Mouse (Mus musculus): Measurements from ENCODE around the gene Acot6.

GRCm38 (mm10) chr12:84067752-84068151 lies 32.7 kb upstream of the Acot6 start:
- TF ChIP-seq GATA1 (IDR thresholded peaks at IDR 0.05; ENCODE audit: borderline replicate concordance, low read length): no peak
- TF ChIP-seq FLI1 (IDR thresholded peaks at IDR 0.05; ENCODE audit: low read length): no peak

All from megakaryocyte, embryonic 14.5 days (primary cell).